Mouse (Mus musculus) G1E (cell line): ENCODE results near the gene Serpinb6d.

Source experiments
- CTCF ChIP-seq: IDR thresholded peaks from 2 replicates; pipeline ENCODE4 v1.5.1; 2012; ENCODE audit warnings: low read depth, low read length, inconsistent platforms, mixed read lengths
- POLR2AphosphoS5 ChIP-seq: IDR thresholded peaks from 2 replicates; pipeline ENCODE4 v1.6.1; 2012; ENCODE audit warnings: low read depth, low read length, inconsistent platforms; ENCODE audit not compliant: insufficient replicate concordance
- TAL1 ChIP-seq: conservative IDR thresholded peaks from 2 replicates; pipeline ENCODE4 v1.6.1; 2012; ENCODE audit warnings: low read depth, low read length, inconsistent platforms, mixed read lengths

- no peak for TF ChIP-seq CTCF
- no peak for TF ChIP-seq POLR2AphosphoS5
- no peak for TF ChIP-seq TAL1
These were observed 59.1 kb downstream of the Serpinb6d start for GRCm38 (mm10) chr13:33720296-33720695.
